Comparison of ENCODE assay signal across 22 mouse cellular contexts in genomic region chr9:45241397-45241796, GRCm38 (mm10). TPM values are rescaled to one million over a fixed set of nuclear protein-coding genes. Genes with fewer than 3 reads are reported as not detected.
DNase-seq lines count a peak whose midpoint lies in the region; ATAC-seq and TF ChIP-seq lines count a peak whose summit lies in the region.
"Had no signal": no experiment of that assay in that cellular context is flagged by ENCODE, and none has a peak within 500 bp of the region (broad histone marks: within the 10 kb centered on the region; RNA-seq: fewer than 3 reads in every experiment).

No protein-coding gene starts in this region.

- no peak overlapping the region for H3K4me3 ChIP-seq in lung, adult 2 months (replicated peaks; ENCODE audit: extremely low read depth, low read depth, low read length)
- H3K4me3 ChIP-seq in CH12.LX (replicated peaks in 1 of 3; ENCODE audit: low read depth in 2 of 3, low read length in 2 of 3, poor library complexity in 1 of 3) = peak overlapping the region in 1 of 3 experiments; percentile 13
- H3K4me3 ChIP-seq: embryonic facial prominence, embryonic 15.5 days; forebrain, embryonic 12.5 days; heart, embryonic 13.5 days; hindbrain, embryonic 13.5 days; left cerebral cortex, adult 2 months; limb, embryonic 13.5 days had no signal

- TF ChIP-seq POLR2A in lung, adult 2 months (IDR thresholded peaks at IDR 0.05; ENCODE audit: borderline replicate concordance, extremely low read depth, low read depth, low read length) = no peak
- no peak for TF ChIP-seq POLR2A in CH12.LX (IDR thresholded peaks at IDR 0.05; ENCODE audit: low read depth, low read length)

- DNase-seq in lung, postnatal 36 days = peak; percentile 64
- DNase-seq in lung, adult 2 months = no peak
- peak; percentile 77 for DNase-seq in CH12.LX (ENCODE audit: extremely low read depth)
- peak; percentile 85 to 86 for DNase-seq in spleen, postnatal 36 days (ENCODE audit: low spot score in 2 of 2)
- DNase-seq in kidney, adult 9 months = no peak
- no peak for DNase-seq in gastrocnemius, adult 8-10 months (ENCODE audit: low spot score in 2 of 2)
- no peak for DNase-seq in retina, embryonic 14.5 days (ENCODE audit: low spot score)
- DNase-seq: adrenal gland, postnatal 25 days; cerebellum, adult 11 months; kidney, adult 2 months; lung, embryonic 14.5 days had no signal

- dilution Hi-C loops in CH12.LX (cut with MboI; ENCODE audit: extremely low pct_ligation_motif_present, extremely low pct_unique_long_range_greater_than_20kb, low sequenced_read_pairs) = no loop called here

- no peak for TF ChIP-seq CTCF in lung, adult 2 months (IDR thresholded peaks at IDR 0.05; ENCODE audit: insufficient read depth, low read length)
- TF ChIP-seq CTCF in CH12.LX (conservative IDR thresholded peaks at IDR 0.05 in 1 of 2, IDR thresholded peaks at IDR 0.05 in 1 of 2; ENCODE audit: low read depth in 2 of 2, low read length in 2 of 2) = no peak

- no peak overlapping the region for H3K27ac ChIP-seq in CH12.LX (ENCODE audit: insufficient read depth, low read depth)
- H3K27ac ChIP-seq: embryonic facial prominence, embryonic 15.5 days; forebrain, embryonic 12.5 days; heart, embryonic 13.5 days; hindbrain, embryonic 13.5 days; left cerebral cortex, adult 2 months; limb, embryonic 13.5 days had no signal

- no peak overlapping the region for H3K4me2 ChIP-seq in CH12.LX (ENCODE audit: insufficient read depth, low read depth, poor library complexity, severe bottlenecking)
- H3K4me2 ChIP-seq: embryonic facial prominence, embryonic 15.5 days; forebrain, embryonic 12.5 days; heart, embryonic 13.5 days; hindbrain, embryonic 13.5 days; limb, embryonic 13.5 days; lung, embryonic 14.5 days had no signal

- in situ Hi-C loops in CH12.LX (cut with MboI; ENCODE audit: low pct_ligation_motif_present, low pct_unique_long_range_greater_than_20kb, low sequenced_read_pairs) = no loop called here

- TF ChIP-seq EP300 in CH12.LX (IDR thresholded peaks at IDR 0.05; ENCODE audit: low read length) = peak; percentile 71

- no peaks in the 10 kb centered on the region for H3K4me1 ChIP-seq in lung, adult 2 months (ENCODE audit: control insufficient read depth, insufficient read depth, low read length)
- peaks cover 32 to 75% of the 10 kb centered on the region in 2 experiments for H3K4me1 ChIP-seq in CH12.LX (ENCODE audit: control insufficient read depth in 1 of 2, insufficient read depth in 2 of 2)
- H3K4me1 ChIP-seq: embryonic facial prominence, embryonic 15.5 days; forebrain, embryonic 12.5 days; heart, embryonic 13.5 days; hindbrain, embryonic 13.5 days; limb, embryonic 13.5 days had no signal

- H3K79me2 ChIP-seq in CH12.LX (replicated peaks; ENCODE audit: control insufficient read depth, extremely low read depth, insufficient read depth, poor library complexity, severe bottlenecking) = no peaks in the 10 kb centered on the region

- H3K9me3 ChIP-seq in CH12.LX (replicated peaks; ENCODE audit: low read length) = no peaks in the 10 kb centered on the region
- H3K9me3 ChIP-seq: embryonic facial prominence, embryonic 15.5 days; forebrain, embryonic 12.5 days; heart, embryonic 13.5 days; hindbrain, embryonic 13.5 days; limb, embryonic 13.5 days had no signal

- peak; percentile 77 for ATAC-seq in inflammation-experienced regulatory T-cells, adult 6 months

- no peak; the same call in 1 of the 2 replicates for TF ChIP-seq RAD21 in CH12.LX (IDR thresholded peaks at IDR 0.05; ENCODE audit: low read depth, low read length)

- WGBS in lung, adult 2 months = 69% methylated on average over 5 of the region's 5 CpGs

- H3K9ac ChIP-seq in CH12.LX (ENCODE audit: insufficient read depth, low read depth) = no peak overlapping the region
- H3K9ac ChIP-seq: embryonic facial prominence, embryonic 15.5 days; forebrain, embryonic 12.5 days; heart, embryonic 13.5 days; hindbrain, embryonic 13.5 days; limb, embryonic 13.5 days; lung, embryonic 14.5 days had no signal

- no peaks in the 10 kb centered on the region for H3K27me3 ChIP-seq in CH12.LX (replicated peaks)
- H3K27me3 ChIP-seq: embryonic facial prominence, embryonic 15.5 days; forebrain, embryonic 12.5 days; heart, embryonic 13.5 days; hindbrain, embryonic 13.5 days; limb, embryonic 13.5 days had no signal

- no peaks in the 10 kb centered on the region for H3K36me3 ChIP-seq in CH12.LX (replicated peaks in 1 of 2; ENCODE audit: control insufficient read depth in 1 of 2, insufficient read depth in 1 of 2, low read length in 1 of 2)
- H3K36me3 ChIP-seq: embryonic facial prominence, embryonic 15.5 days; forebrain, embryonic 12.5 days; heart, embryonic 13.5 days; hindbrain, embryonic 13.5 days; limb, embryonic 13.5 days had no signal

TF ChIP-seq in CH12.LX, 34 proteins besides CTCF, POLR2A, EP300 and RAD21:
- TF ChIP-seq IRF4 (IDR thresholded peaks at IDR 0.05; ENCODE audit: low read depth, low read length) (peak; percentile 57; the same call in 1 of the 2 replicates), MYC (IDR thresholded peaks at IDR 0.05; ENCODE audit: low read depth, low read length) (no peak), ZC3H11A (IDR thresholded peaks at IDR 0.05; ENCODE audit: low read depth, low read length) (no peak), BHLHE40 (IDR thresholded peaks at IDR 0.05; ENCODE audit: low read depth, low read length) (peak; percentile 26; the same call in 1 of the 2 replicates), HCFC1 (IDR thresholded peaks at IDR 0.05; ENCODE audit: low read depth, low read length) (no peak), GABPA (IDR thresholded peaks at IDR 0.05; ENCODE audit: insufficient replicate concordance, low read depth, low read length) (no peak), MXI1 (IDR thresholded peaks at IDR 0.05; ENCODE audit: low read depth, low read length) (no peak), ETS1 (conservative IDR thresholded peaks at IDR 0.05; ENCODE audit: low read depth, low read length) (peak; percentile 39; the same call in 1 of the 2 replicates), NRF1 (IDR thresholded peaks at IDR 0.05; ENCODE audit: low read depth, low read length) (no peak), KAT2A (IDR thresholded peaks at IDR 0.05; ENCODE audit: insufficient replicate concordance, low read length) (no peak), MEF2A (IDR thresholded peaks at IDR 0.05; ENCODE audit: borderline replicate concordance, low read depth, low read length) (no peak), CHD1 (IDR thresholded peaks at IDR 0.05; ENCODE audit: low read depth, low read length) (no peak), NELFE (IDR thresholded peaks at IDR 0.05; ENCODE audit: low read depth, low read length) (no peak), ELF1 (IDR thresholded peaks at IDR 0.05; ENCODE audit: low read depth, low read length) (0 out of 2 replicates have a peak, but pooled peaks have one; percentile 44), ZKSCAN1 (IDR thresholded peaks at IDR 0.05; ENCODE audit: borderline replicate concordance, low read depth, low read length) (no peak), MAZ (IDR thresholded peaks at IDR 0.05; ENCODE audit: low read depth, low read length) (no peak), POLR2AphosphoS2 (IDR thresholded peaks at IDR 0.05; ENCODE audit: low read depth, low read length) (no peak), TCF12 (IDR thresholded peaks at IDR 0.05; ENCODE audit: low read depth, low read length) (peak; percentile 61), UBTF (IDR thresholded peaks at IDR 0.05; ENCODE audit: low read depth, low read length) (no peak), RCOR1 (conservative IDR thresholded peaks at IDR 0.05; ENCODE audit: low read depth, low read length) (no peak), SIN3A (IDR thresholded peaks at IDR 0.05; ENCODE audit: low read length) (no peak), SMC3 (IDR thresholded peaks at IDR 0.05; ENCODE audit: low read depth, low read length) (no peak), ZNF384 (IDR thresholded peaks at IDR 0.05; ENCODE audit: low read depth, low read length) (no peak), PAX5 (IDR thresholded peaks at IDR 0.05; ENCODE audit: low read length) (no peak)

RNA-seq across cellular contexts. Expression of gene Il10ra, which starts 27.6 kb away (rescaled TPM):
- polyA plus RNA-seq in lung, adult 2 months (2012; rRNA removed) = 10.3 and 12.9 TPM in 2 replicates
- total RNA-seq in CH12.LX (2012; rRNA removed) (3.4 and 3.9 TPM in 2 replicates), CH12.LX (2014; rRNA removed) (3.1 and 3.7 TPM in 2 replicates)
- polyA plus RNA-seq in CH12.LX (2012; ENCODE audit: insufficient read length, low read depth) = 4.5 and 5.1 TPM in 2 replicates
- 10 to 100 TPM; 38.3 to 56.0 (median 48.7) TPM for polyA plus RNA-seq in inflammation-experienced regulatory T-cells, adult 6 months (2017; shearing (Covaris generic))
- total RNA-seq in gastrocnemius, adult 8-10 months (2022) = under 1 TPM; 0.15 to 0.36 (median 0.28) TPM

RNA-seq across cellular contexts. Expression of gene Tmprss4, which starts 37.5 kb away (rescaled TPM):
- 18.2 and 24.1 TPM in 2 replicates for polyA plus RNA-seq in lung, adult 2 months (2012; rRNA removed)
- total RNA-seq in CH12.LX (2012; rRNA removed) = not detected in 2 replicates
- total RNA-seq in CH12.LX (2014; rRNA removed) = not detected in 2 replicates
- polyA plus RNA-seq in CH12.LX (2012; ENCODE audit: insufficient read length, low read depth) = not detected in 2 replicates
- polyA plus RNA-seq in inflammation-experienced regulatory T-cells, adult 6 months (2017; shearing (Covaris generic)) = not detected
- total RNA-seq in gastrocnemius, adult 8-10 months (2022) = not detected
- total RNA-seq: adrenal gland, postnatal 25 days; gastrocnemius, adult 18-20 months; left cerebral cortex, adult 2 months had no signal
- polyA plus RNA-seq: hindbrain, embryonic 13.5 days; midbrain, postnatal 0 days had no signal

RNA-seq across cellular contexts. Expression of gene BC049352, which starts 59.6 kb away (rescaled TPM):
- not detected in 2 replicates for polyA plus RNA-seq in lung, adult 2 months (2012; rRNA removed)
- total RNA-seq in CH12.LX (2012; rRNA removed) (not detected in 2 replicates), CH12.LX (2014; rRNA removed) (not detected in 2 replicates)
- 0.14 and 0.17 TPM in 2 replicates for polyA plus RNA-seq in CH12.LX (2012; ENCODE audit: insufficient read length, low read depth)
- polyA plus RNA-seq in inflammation-experienced regulatory T-cells, adult 6 months (2017; shearing (Covaris generic)) = 1 to 10 TPM; 2.7 to 4.2 (median 4.1) TPM
- 1 to 10 TPM in 3 of 4 experiments, under 1 TPM in 1; 0.78 to 1.9 (median 1.4) TPM for total RNA-seq in gastrocnemius, adult 8-10 months (2022)
- total RNA-seq: adrenal gland, postnatal 25 days; midbrain, postnatal 0 days had no signal
- polyA plus RNA-seq: heart, embryonic 13.5 days; large intestine, adult 2 months; limb, embryonic 13.5 days; stomach, embryonic 14.5 days had no signal

Comparison
In these comparisons a context has a peak if more than half of its experiments do, and no peak if none do; other contexts are left out.
1. DNase-seq: peak in lung, postnatal 36 days (single experiment), CH12.LX (single experiment) and spleen, postnatal 36 days (2 of 2); none in lung, adult 2 months (single experiment), kidney, adult 9 months (single experiment), gastrocnemius, adult 8-10 months (0 of 2) and retina, embryonic 14.5 days (single experiment).
2. RNA of gene Tmprss4, which starts 37.5 kb away (polyA plus RNA-seq): 18.2 to 24.1 TPM in lung, adult 2 months; not detected in CH12.LX and not detected in inflammation-experienced regulatory T-cells, adult 6 months; every median in the first group is over 10 times any median in the second.